Mouse (Mus musculus) inflammation-experienced regulatory T-cells, adult 6 months (primary cell): ENCODE measurements around the gene Jade2. TPM values are rescaled to one million over a fixed set of nuclear protein-coding genes. Genes with fewer than 3 reads are reported as not detected.

Experiments used
- ATAC-seq: one replicate; pipeline ENCODE4 v1.8.0; 2017
- polyA plus RNA-seq, 3 experiments: library from polyadenylated mRNA; unstranded; fragments of 100-300 nt; shearing (Covaris generic); gene quantifications; one replicate each; pipeline ENCODE4 v1.2.1; 2017

Jade2 gene
- polyA plus RNA-seq, 3 experiments from 2014 or later, result 14.1 to 21.5 (median 20.1) TPM

DNA sequence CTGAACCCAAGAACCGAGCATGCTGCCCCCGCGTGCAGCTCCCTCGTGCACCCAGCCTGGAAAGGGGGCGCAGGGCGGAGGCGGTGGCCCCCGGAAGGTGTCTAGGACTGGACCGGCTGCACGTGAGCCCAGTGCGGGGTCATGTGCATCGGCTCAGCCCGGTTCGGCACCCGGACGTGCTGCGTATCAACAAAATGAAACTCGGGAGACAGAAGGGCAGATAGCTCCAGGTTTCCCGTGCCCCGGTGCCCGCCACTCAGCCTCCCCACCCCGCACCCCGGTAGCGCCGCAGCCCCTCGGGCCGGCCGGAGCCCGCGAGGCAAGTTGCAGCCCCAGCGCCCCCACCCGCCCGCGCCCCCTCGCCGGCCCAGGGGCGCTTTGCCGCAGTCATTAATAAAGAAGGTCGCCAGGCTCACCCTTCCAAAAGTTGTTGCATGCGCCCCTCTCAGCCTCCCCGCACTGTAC lies 805 bp downstream of the Jade2 start:
- no peak for ATAC-seq

DNA sequence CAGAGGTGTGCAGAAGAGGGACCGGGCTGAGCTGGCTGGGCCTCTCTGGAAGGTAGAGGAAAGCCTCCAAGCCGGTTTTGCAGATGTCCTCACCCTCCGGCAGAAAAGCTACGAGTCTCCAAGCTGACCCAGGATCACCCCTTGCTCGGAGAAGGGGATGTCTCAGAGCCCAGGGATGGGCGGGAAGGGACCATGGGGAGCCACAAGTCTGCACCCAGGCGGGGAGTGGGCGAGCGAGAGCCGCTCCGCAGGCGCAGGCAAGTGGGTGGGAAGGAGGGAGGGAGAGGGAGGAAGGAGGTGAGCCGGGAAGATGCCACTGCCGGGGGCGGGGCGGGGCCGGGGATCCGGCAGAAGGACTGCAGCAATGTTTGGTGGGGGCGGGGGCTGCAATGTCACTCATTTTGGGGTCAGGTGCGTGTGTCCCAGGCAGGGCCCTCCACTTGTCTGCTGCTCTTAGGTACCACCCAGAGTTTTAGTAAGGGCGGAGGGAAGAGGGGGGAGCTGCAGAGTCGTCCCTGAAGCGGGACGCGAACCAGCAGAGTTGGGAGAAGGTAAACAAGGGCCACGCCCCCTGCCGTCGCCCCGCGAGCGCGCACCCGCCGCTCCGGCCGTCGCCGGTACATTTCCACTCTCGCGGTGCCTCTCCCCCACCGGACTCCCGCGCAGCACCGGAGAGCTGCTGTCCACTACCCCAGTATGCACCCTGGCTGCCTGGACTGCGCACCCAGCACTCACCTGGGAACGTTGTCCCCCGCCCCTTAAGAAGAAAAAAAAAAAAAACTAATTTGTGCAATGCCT lies 1.4 kb downstream of the Jade2 start:
- ATAC-seq, result peak; percentile 26

DNA sequence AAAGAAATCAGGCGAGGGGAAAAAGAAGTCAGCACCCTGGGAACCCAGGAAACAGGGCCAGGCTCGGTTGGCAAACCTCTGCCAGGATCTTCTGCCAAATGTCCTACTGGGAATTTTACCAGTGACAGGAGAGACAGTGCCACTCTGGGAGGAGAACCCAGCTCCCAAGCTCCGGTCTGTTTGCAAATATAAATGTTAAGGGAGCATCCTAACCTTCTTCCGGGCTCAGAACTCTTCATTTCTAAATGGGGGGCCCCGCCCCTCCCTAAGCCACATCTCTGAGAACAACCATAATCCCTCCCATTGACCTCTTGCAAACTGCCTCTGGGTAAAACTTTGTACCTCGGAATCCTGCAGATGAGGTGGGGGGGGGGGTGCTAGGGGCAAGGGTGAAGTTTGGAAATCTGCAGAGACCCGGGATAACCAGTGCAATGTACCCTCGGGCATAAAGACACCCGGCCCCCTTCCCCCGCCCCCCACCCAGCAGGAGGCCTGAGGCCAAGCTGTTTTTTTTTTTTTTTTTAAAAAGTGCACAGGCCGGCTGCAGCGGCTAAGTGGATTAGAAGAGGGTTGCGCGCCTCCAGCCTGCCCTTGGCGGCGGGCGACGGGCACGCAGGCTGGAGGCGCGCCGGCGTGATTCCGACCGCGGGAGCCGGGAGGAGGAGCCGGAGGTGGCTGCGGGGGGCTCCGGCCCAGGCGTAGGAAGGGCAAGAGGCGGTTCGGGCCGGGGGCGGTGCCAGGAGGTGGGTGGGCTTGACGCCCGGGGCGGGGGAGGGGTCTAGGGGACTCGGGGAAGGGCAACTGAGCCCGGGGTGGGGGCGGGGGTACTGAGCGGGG lies 2.3 kb downstream of the Jade2 start:
- ATAC-seq, result peak; percentile 53

DNA sequence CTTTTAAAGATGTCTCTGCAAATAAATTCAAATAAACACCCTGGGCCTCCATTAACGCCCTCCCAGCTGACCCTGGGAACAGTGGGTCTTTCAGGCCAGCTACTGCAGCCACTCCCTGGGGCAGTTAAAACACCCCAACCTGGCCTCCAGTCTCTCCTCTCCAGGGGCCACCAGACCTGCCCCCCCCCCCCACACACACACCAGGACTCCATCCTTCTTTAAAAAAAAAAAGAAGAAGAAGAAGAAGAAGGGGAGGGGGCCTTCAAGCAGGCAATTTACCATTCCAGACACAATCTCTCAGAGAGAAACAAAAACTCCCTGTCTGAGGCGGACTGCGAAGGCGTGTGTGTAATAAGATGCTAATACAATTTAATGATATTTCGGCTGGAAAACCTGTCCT lies 4.9 kb downstream of the Jade2 start:
- no peak for ATAC-seq

DNA sequence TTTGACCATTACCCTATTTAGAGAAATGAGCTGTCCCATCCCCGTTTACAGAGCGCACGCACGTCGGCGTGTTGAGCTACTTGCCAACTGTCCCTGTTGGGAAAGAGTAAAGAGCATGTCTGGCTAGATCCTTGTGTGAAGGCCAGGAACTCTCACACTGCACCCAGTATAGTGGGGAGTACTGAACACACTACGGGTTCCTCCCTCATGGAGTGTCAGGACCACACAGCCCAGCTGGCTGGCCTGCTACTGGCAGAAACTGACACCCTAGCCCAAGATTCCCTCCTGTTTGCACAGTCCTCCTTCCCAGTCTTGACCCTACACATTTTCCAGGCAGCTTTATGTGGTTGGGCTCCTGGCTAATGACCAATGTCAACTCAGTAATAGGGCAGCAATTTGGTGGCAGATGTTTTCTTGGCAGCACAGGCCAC lies 5.3 kb downstream of the Jade2 start:
- ATAC-seq, result no peak

DNA sequence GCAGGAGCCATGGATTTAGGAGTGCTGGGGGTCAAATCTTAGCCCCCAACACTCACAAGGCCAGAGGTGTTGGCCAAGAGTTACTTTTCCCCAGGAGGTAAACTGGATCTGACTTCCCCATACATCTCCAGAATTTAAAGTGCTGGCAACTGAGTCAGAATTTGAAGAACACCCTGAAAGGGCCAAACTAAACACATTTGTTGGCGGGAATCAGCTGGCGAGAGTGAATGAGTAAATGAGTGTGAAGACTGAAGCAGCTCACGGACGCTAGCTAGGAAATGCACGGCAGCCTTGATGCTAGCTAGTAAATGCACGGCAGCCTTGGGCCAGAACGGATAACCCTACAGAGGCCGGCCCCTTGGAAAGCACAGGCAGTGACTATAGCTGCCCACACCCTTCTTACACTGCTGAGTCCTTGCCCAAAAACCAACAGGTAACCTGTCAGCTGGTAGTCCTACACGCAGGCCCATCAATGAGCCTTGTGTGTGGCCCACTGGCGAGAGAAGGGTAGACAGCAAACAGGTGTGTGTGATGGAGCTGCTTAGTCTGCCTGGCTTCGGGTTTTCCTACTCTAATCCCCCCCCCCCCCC lies 6.6 kb downstream of the Jade2 start:
- no peak for ATAC-seq

DNA sequence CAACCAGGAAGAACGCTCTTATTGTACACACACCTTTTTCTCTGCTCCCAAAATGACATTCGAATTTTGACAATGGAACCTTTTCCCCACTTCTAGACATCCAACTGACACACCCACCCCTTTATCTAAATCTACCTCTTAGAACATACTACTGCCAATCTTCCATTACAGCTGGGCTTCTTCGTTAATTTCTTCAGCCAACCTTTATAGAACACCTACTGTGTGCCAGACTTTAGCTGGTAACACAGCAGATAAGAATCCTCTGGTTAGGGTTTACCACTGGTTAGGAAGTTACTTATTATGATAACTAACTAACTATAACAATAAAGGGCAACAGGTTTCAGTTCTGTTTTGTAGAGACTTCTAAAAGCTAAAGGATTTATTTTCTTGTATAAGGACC lies 9.1 kb downstream of the Jade2 start:
- ATAC-seq, result no peak

DNA sequence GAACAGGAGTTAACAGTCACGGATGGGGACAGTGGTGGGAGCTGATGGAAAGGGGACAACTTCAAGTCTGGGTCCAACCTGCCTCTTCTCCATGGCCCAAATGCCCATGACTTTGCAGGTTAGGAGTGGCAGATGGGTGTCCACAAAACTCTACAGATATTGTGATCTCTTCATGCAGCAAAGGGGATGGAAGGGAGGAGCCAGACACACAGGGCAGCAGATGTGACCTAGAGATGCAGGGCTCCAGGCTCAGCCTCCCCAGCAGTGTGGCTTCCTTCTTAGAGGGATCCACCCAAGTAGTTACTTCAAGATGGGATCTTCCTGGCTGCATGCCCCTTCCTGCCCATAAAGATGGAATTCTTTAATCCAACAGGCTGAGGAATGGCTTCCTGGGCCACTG lies 9.6 kb downstream of the Jade2 start:
- ATAC-seq, result no peak

DNA sequence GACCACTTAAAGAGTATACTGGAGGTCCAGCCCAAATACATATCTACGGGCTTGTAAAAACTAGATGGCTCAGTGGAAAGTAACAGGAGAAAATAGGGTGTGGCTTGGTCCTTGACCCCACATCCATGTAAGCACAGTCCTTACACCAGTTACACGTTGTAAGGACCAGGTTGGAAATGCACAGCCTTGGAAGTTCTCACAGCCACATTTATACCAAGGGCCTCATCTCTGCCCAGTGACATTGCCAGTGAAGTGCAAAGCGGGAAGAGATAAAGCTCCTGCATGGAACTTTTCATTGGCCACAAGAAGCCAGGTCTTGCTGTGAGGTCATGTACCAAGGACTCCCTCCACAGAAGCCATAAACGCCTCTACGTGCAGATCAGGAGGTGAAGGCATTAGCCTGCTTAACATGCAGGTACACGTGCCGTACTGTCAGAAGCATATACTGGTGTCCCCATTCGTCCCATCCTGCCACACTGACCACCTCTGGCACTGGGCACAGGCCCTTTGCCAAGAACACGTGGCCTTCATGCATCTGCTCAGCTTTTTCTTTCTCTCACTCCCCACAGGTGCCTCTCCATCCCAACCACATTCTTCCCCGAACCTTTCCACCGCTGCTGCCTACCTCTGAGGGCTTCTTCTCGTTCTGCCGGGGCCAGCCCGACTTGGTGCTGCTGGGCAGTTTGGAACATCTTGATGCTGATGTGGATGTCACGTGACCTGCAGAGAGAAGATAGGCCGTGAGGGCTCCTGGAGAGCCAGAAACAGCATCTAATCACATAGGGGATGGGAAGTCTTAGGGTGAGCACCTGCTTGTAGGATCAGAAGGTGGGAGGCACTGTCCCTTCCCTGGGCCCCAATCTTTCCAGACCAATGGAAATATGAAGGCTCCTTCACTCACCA lies 11.2 kb downstream of the Jade2 start:
- ATAC-seq, result no peak

DNA sequence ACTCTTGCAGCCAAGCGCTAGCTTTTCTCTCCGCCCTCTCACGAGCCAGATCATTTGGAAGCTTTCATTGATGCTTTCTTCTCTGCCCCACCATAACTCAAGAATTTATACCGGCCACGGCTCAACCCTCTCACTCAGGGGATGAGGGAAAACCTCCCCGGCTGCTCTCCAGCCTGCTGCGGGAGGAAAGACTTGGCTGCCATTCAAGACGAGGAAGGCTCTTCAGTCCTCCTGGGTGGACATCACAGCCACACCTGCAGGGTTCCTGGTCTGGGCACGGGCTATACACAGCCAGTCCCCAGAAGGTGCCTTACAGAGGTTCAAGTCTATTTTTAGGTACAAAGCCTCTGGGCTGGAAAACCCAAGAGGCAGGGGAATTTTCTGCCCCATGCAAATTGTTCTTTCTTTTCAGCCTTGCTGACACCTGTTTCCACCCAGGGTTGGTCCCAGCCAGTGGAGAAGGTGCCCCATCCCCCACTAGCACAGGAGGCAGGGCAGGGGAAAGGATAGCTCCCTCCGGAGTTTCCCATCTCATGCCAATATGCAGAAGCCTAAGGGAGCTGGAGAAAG lies 12.8 kb downstream of the Jade2 start:
- ATAC-seq, result no peak

DNA sequence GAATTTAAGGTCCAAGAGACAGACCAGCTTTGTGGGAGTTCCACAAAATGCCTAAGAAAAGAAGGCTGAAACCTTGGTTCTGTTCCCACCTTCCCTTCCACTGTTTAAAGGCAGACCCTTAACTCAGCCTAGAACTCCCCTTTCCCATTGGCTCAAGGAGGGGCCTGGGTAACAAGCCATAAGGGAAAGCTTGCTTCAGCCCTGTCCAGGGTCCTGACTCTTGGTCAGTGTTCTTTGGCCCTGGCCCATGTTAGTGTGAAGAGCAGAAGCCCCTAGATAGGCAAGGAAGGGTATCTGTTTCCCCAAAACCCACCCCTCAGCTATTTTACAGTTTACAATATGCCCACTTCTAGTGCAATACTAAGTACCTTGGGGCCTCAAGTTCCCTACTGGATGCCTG lies 13.6 kb downstream of the Jade2 start:
- no peak for ATAC-seq

DNA sequence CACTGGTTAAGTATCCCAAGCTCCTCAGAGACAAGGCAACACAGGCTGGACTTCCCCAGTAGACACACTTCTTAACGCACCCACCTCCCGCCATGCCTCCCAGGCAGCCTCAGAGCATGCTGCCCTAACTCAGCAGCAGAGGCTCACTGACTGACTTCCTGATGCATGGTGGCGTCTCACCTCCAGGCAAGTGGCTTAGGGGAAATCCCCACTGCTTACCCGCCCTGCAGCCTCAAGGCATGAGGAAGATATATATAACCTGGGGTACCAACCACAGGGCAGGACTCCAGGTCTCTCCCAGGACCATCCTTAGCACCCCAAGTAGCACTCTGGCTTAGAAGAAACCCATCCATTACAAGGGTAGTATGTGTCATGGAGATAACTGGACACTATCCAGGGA lies 14.3 kb downstream of the Jade2 start:
- ATAC-seq, result peak; percentile 97

DNA sequence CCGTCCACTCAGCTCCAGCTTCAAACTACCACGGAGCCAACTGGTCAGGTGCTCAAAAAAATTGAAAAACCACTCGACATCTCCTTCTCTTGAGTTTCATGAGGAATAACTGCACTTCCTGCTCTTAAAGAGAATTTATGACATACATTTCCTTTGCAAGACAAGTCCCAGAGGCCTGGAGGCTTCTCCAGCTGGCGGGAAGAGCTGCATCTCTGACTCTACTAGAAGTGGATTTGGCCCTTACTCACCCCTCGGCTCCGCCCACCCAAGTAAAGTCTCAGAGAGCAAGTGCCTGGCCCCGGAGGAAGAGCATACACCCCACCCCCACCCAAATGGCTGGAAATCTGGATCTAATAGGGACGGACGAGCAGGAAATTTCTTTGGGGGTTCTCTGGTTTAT lies 16.3 kb downstream of the Jade2 start:
- no peak for ATAC-seq

DNA sequence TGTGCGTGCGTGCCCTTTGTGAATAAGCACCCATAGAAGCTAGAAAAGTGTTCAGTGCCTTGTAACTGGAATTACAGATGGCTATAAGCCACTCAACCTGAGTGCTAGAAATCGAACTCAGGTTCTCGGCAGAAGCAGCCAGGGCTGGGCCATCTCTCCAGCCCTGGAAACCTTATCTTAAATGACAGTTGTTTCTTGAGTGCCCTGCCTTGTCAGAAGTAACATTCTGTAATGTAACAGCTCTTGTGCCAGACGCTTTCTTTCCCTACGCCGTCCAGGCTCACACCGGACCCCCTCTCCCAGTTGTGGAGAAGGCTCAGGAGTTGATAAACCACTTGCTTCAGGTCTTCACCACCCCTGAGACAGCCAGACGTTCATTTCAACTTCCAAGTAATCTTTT lies 16.8 kb downstream of the Jade2 start:
- ATAC-seq, result no peak

DNA sequence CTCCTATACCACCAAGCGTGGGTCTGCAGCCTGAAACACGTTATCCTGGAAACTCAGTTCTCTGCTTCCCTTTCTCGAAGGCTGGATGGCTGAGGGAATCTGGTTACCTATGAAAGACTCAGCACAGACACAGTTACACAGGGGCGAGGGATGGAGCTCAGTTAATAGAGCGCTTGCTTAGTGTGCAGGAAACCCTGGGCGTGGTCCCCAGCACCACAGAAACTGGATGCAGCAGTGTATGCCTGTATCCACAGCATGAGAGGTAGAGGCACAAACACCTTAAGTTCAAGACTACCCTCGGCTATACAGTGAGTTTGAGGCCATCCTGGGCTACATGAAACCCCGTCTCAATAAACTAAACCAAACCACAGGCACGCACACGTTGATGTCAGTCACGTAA lies 17.5 kb downstream of the Jade2 start:
- no peak for ATAC-seq

DNA sequence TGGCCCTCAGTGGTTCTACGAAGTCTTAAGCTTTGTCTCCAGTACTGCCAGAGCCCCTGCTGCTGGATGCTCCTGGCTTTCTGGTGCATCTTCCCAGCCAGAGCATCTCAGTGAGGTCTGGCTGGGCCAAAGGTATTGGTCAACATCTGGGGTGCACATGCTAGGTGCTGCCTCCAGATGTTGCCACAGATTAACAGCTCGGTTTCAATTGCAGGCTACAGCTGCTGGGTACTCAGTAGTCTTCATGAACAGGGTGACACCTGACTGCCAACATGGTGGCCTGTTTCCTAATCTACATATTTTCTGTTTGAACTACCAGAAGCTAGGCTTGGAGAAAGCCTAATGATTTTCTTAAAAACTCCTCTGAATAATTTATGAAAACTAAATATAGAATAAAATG lies 18.3 kb downstream of the Jade2 start:
- no peak for ATAC-seq

DNA sequence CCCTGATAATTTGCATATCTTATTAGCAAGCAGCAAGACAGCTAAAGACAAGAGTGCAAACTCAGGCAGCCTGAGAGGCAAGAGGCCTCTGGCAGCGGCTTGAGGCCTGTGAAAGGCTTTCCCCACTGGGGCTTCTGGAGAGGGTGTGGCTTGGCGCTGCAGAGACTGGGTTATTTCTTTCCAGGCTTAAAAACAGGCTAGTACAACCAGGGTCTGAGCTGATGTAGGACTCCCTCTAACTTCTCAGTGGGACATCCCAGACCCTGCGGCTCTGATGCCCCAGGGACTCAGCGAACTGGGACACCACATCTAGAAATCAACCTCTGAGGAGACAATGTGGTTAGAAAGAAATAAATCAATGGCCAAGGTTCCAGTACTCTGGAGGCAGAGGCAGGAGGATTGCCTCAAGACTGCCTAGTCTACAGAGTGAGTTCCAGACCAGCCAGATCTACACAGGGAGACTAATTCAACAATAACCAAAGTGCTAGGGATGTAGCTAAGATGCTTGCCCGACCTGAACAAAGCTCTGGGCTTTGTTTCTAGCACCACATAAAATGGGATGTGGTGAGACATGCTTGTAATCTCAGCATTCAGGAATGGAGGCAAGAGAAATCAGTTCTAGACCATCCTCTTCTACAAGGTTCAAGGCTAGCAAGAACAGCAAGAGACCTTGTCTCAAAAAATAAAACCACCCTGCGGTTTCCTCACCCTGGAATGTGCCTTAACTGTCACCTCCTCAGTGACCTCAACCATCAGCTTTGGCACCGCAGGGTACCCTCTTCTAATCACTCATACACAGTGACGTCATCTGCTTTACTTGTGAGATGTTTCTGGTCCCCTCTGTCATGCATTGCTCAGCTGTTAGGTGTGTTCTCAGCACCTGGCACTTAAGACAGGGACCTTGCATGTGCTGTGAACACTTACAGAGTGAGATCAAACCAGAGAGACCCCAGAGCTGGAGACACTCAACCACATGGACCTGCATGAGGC lies 20.0 kb downstream of the Jade2 start:
- peak; percentile 45 for ATAC-seq

DNA sequence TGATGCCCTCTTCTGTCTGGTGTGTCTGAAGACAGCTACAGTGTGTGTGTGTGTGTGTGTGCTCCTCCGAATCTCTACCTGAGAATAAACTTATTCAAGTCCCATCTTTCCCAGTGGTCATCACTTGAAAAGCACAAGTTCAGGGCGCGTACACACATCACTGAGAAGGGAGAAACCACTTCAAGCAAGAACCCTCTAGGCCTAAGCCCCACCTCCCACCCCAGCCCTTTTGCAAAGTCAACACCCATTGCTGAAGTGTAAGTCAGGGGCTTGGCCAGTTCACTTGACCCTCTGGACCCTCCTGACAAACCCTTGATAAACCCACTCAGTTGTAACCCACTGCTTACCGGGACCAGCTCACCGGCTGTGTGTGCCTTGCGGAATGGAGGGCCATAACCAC lies 20.9 kb downstream of the Jade2 start:
- ATAC-seq, result no peak

DNA sequence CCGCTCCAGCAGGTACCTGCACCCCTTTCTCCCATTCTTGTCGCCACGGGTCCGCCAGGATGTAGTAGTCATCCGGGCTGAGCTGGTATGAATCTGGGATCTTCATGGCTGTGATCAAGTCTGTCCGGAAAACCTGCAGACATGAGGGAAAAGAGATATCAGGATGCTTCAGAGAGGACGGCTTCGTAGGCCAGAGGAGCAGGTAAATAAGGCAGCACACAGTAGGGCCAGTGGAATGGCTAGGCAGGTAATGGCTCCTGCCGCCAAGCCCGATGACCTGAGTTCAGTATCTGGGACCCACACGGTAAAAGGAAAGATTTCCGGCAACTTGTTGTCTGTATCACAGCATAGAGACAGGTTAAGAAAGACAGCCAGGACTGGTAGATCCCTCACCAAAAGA lies 21.9 kb downstream of the Jade2 start:
- ATAC-seq, result no peak

DNA sequence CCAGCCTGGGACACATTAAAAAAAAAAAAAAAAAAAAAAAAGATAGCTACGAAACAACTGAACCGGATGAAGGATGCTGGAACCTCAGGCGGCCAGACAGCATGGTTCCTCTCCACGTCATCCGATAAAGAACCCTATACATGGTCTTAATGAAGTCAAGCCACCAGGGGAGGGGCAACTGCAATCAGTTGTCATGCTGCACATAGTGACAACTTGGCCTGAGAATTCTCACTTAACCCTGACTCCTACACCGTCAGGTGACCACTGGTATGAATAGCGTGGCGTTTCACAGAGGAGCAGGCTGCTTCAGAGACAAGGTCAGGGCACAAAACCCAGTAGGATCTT lies 23.4 kb downstream of the Jade2 start:
- ATAC-seq, result no peak
